Mouse (Mus musculus) mature B cell (primary cell): ENCODE measurements at regions not wholly inside any gene's neighbourhood (a gene's known extent, or its start where the extent isn't known, plus 50 kb on each side); places are given as distances from the start of the nearest gene placed in this dataset.
"Not testable (repeated sequence)": the region's sequence is repeated elsewhere in the genome, so short reads cannot be mapped to it uniquely, and the experiment has no call there.

Experiments used
- in situ Hi-C: fragments of 300-500 bp; cut with MboI; formaldehyde crosslinking; loops from 2 replicates; pipeline ENCODE4 v1.14.3; 2019

DNA sequence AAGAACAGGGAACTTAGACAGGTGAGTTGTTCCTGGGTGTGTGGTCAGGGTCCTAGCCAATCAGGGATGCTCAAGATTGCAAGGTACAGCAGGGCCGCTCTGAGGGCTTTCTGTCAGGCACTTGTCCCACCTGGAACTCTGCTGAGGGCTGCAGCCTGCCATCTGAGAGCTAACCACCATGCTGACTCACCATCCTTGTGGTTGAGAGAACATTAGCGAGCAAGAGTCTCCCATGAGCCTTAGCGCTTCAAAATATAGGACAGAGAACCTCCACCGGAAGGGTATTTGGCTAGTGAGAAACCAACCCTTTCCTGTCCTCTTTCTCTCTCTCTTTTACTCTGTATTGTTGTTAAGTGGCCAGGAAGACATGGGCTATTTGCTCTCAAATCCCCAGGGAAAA lies 104.1 kb upstream of the Rasgrp1 start:
- in situ Hi-C loops: loop anchor here (5.0 to 25.0 kb wide), 3 partner anchors 105 to 560 kb away; partner anchors contain the start of genes Rasgrp1 and Tmco5

DNA sequence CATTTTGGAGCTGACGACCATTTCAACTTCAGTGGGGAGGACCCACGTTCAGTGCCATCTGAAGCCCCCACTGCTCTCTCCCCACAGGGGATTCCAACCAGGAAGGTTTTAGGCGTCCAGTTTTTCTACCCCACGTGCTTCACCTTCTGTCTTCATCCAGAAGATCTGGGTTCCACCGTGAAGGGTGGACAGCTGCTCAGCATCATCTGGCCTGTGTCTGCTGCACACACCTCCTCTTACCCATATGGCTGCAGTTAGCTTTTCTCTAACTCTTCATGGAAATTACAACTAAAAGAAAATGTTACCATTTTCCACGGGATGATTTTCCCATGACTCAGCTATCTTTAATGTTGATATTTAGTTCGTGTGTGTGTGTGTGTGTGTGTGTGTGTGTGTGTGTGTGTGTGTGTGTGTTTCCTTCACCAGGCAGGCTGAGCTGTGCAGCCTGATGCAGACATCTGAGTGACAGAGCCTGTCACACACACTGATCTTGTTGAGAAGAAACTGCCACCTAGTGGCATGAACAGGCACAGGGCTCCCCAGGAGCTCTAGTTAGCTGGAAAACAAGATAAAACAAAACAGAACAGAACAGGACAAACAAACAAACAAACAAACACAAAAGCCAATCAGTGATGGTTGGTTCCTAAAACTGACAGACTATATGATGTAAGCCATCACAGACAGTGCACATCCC lies 107.5 kb upstream of the Rasgrp1 start:
- in situ Hi-C loops: no loop called here

DNA sequence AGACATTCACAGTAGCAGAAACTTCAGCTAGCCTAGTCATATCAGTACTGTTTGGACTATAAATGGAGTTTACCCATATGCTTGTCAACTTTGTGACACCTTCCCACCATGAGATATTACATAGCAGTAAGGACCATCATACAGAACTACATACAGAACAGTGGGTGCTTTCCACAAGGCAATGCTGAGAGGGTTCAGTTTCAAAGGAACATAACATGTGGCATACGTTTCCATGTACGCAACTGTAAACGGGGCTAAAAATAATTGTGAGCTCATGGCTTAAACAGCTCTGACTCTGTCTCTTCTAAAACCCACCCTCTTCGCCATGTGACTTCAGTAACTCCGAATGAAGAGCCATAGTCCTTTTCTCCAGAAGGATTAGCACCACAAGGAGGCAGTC lies 109.0 kb upstream of the Rasgrp1 start:
- in situ Hi-C loops: no loop called here

DNA sequence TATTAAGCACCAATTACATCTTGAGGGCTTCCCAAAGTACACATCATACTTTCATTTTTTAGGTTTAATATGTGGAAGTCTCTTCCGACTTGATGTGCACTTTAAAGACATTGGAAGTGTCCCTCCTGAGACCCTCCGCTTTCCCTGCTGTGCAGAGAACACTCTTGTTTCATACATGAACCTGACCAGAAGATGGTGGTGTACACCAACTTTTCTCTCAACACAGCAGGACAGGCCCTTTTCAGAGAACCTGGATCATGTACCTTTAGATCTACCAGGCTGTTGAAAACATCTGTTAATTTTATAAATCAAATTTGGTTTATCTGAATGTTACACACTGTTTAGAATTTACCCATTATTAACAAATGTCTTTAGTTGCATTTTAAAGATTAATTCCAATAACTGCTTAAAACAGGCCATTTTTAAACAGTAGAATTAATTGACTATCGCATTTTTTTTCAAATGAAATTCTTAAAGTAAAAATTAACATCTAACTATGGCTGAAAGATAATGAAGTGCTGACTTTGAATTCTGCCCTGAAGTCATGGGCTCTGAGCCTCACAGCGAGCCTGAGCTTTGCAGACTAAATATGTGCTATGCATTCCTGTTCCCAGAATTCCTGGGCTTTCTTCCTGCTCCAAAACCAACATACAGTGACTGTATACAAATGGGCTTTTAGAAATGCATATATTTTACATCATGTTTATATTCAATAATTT lies 112.4 kb upstream of the Rasgrp1 start:
- in situ Hi-C loops: no loop called here

DNA sequence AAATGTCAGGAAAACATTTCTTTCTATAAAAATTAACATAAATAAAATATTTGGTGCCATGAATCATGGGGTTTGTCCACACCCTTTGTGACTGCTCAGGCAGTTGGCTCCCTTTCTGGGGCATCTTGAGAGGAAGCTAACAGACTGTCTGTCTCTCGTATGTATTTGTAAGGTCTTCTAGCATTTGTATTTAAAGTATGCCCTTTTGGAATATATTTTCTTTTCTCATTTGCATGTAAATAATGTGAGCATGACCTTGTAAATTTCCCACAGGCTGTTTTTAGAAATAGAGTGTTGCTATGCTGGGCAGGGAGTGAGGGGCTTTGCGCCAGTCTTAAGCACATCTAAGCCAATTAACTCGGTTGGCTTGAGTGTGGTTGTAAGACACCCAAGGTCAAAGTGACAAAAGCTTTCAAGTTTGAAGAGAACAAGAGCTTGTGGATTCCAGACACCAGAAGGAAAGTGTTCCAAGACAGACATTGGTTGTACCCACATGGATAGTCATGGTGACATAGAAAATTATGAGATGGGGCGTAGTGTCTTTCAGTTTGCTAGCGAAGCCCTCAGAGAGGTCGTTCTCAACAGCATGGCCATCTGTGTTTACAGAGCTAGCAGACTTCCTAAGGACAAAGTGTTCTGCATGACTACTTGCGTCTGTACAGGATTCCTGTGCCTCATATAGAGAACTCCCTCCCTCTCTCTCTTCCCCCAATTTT lies 113.1 kb upstream of the Rasgrp1 start:
- in situ Hi-C loops: no loop called here

DNA sequence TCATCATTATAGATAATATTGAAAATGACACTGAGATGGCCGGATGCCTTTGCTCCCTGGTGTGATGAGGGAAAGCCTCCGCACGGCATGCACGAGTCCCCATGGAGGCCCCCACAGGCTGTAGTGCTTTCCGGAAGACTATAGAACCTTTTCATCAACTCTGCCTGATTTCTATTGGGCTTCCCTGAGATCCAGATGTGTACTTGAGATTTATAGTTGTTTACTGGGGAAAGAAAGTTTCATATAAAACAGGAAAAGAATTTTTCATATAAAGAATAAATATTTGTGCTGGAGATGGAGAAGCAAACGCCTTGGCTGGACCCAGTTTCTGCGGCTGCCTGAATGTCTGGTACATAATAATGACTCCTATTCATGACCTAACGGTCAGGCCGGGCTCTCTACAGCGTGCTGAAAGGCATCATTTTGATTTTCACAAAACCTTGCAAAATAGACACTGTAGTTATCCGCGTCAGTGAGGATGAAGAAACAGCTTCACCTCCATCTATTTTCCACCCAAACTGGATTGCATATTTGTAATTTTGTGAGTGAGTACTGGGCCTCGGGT lies 113.7 kb upstream of the Rasgrp1 start:
- in situ Hi-C loops: no loop called here

DNA sequence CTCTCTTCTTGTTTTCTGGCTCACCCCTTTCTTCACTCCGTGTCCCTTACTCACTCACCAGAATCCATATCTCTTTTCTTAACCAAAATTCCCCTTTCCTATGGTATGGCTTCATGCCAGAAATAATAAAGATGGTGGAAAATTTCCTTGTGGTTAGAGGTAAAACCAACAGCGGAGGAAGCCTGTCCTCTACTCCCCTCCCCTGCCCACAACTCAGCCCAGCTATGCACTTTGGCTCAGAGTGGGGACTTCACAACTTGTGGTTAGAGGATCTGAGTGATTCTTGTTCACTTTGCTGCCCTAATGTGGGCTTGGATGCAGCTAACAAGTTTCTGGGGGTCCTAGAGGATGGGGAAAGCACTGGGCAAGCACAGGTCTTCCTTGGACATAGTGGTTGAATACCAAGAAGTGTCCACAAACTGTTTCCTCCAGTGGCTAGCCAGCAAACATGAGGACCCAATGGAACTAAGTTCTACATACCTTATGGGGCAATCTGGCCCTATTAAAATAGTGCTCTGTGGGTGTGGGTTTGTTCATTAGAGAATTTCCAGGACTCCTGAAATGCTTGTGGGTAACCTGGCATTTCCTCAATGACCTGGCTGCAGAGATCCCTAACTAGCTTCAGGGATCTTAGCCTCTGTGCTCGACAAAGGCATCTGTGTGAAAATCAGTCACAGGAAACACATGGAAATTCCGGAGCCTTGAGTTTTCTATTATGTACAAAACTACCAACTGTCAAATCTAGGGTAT lies 118.9 kb upstream of the Rasgrp1 start:
- in situ Hi-C loops: no loop called here

DNA sequence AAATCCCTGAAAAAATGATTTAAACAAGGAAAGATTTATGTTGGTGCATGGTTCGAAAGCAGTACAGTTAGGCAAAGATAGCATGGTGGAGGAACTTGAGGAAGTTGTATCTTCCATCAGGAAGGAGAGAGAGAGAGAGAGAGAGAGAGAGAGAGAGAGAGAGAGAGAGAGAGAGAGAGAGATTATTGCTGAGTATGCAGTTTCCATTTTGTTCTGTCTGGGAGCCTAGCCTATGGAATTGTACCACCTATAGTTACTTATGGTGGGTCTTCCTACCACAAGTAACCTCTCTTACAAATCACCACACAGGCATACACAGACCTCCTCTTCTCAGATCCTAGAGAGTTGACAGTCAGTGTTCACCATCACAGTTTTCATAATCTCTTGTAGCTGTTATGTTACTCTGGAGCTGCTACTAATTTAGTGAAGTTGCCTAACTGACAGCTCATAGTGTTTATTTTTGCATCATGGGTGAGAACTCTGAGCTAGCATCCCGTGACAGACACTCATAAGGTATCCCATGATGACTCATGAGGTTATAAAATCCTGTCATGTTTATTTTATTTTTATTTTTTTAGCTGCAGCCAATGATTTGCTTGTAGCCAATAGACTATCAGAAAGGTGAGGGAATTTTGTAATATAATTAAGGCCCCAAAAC lies 132.2 kb upstream of the Rasgrp1 start:
- in situ Hi-C loops: no loop called here

DNA sequence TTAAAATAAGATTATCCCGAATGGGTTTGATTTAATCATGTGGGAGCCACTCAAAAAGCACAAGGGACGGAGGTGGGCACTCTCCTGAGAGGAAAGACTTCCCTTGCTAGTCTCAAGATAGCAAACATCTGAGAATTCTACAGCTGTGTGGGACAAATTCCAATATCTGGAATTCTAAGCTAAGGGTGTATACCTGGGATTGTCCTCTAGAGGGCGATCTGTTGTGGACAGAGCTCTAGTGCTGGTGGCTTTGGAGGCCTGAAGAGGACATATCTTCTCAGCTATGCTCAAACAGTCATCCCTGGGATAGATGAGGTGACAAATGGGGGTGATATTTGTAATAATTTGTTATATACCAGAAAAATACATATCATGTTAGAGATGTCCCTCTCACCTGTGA lies 132.8 kb upstream of the Rasgrp1 start:
- in situ Hi-C loops: no loop called here

DNA sequence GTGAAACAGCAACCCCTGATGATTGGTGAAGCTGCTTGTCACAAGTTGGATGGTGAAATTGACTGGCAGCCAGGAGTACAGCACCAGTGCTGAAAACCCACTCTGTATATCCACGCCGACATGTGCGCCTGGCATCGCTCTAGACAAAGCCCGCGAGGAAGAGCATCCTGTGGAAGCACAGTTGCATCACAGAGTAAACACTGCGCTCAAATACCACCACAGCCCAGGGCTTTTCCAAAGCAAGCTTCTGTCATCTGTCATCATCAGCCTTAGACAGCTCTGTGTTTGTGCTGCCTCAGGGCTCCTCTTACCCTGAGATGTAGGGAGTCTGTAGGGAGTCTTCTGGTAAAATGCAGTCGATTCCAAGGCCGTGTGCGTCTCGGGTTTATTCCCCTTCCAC lies 134.7 kb upstream of the Rasgrp1 start:
- in situ Hi-C loops: not testable (repeated sequence)

DNA sequence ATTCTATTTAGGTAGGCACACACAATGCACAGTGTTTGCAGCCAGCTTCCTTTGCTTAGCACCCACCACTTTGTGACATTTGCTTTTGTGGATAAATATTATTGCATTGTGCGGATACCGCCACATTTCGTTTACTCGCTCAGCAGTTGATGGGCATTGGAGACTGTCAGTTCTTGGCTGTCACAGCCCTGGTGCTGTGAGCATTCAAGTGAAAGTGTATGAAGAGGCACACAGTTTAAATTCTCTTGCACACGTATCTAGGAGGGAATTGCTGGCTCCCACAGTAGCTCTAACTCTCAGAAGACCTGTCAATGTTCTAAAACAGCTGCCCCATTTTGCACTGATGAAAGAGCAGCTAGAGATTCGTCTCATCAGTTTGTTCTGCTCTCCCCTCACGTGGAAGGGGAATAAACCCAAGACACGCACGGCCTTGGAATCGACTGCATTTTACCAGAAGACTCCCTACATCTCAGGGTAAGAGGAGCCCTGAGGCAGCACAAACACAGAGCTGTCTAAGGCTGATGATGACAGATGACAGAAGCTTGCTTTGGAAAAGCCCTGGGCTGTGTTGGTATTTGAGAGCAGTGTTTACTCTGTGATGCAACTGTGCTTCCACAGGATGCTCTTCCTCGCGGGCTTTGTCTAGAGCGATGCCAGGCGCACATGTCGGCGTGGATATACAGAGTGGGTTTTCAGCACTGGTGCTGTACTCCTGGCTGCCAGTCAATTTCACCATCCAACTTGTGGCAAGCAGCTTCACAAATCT lies 136.6 kb upstream of the Rasgrp1 start:
- in situ Hi-C loops: not testable (repeated sequence)

DNA sequence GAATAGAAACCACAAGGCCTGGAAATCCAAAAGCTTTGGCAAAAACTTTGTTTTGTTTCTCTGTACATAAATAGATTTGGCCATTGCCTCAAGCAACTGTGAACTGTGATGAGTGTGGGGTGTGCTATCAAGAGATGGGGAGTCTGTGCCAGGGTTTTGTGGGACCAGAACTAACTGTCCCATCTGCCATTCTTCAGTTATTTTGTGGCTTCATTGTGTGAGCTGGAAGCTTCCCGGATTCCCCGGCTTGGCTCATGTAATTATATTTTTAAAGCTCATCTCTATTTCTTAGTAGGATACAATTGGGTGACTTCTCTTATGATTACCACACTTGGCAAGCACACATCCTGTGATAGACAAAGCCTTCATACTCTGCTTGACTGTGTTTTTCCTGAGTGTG lies 143.6 kb upstream of the Rasgrp1 start:
- in situ Hi-C loops: no loop called here

DNA sequence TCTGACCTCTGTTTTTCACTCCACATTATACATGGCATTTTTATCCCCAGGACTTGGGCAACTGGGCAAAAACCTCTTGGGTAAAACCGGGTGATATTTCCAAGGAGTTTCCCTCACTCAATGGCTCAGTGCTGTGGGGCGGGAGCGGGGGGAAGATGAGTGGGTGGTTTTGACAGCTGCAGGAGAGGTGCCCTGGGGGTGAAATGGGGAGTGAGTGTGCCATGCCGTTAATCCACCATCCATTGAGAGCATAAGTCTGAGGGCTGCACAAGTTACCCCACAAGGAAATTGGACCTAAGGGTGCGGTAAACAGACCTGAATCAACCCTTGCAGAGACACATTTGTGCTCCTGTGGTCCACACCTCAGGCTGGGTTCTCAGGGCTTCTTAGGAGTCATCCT lies 155.8 kb upstream of the Rasgrp1 start:
- in situ Hi-C loops: no loop called here

DNA sequence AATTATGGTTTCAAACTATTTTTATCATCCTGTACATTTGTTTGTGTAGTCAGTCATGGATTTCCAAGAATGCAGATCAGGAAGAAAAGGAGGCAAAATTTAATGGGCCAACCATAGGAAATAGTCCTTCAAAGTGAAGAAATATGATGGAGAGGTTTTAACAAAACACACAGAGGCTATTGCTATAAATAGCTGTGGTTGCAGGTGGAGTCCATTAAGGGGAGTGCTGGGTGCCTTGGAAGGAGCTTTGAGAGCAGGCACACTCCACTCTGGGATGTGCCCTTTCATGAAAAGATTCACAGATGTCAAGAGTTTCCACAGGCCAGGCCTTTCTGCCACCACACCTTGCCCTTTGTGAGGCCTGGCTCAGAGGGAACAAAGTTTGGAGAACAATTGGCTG lies 159.8 kb upstream of the Rasgrp1 start:
- in situ Hi-C loops: no loop called here

DNA sequence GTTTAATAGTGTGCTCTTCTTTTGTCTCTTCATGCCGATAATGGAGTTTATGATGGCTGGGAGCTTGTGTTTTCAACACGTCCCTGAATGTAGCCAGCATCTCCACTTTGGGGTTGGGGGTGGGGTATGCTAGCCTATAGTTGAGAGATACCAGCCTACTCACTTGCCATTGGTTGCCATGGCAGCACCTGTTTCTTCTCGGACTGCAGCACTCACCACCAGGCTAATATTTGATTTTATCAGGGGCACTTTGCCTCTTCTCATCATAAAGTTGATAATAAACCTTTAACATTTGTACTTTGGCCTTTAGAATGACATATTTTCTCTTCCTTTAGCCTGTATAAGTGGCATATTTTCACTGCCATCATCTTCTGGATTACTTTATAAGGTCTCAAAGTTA lies 168.9 kb upstream of the Rasgrp1 start:
- in situ Hi-C loops: no loop called here

DNA sequence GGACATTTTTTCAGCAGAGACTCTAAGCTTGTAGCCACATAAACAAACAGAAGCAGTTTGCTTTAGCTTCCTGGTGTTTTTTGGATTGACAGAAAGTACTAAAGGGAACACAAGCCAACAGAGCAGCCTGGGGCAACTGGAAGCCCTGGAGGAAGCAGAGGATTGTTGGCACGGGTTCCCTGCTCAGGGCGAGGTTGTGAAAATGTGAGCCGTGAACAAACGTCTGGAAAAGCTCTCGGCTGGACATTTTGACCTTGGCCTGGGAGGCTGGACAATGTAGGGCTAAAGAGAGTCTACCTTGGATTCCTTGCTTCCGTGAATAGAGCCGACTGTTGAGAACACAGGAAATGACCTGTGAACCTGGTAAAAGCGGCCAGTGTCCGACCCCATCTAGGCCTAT lies 169.8 kb upstream of the Rasgrp1 start:
- in situ Hi-C loops: no loop called here

DNA sequence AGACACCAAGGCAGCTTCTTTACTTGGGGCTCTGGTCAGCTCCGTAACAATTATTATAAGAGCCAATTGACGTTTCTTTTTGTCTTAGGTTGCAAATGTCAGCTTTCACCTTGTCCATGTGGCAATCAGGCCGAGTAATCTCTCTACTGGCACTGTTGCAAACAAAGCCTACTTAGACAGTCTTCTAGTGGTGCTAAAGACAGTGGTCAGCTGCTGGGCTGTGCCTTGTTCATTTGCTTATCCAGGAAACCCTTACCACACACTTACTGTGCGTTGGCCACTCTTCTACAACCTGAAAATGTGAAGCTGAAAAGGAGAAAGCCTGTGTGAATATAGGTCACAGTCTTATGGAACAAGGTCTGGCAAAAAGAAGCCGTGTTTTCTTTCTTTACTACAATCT lies 181.6 kb upstream of the Rasgrp1 start:
- in situ Hi-C loops: no loop called here

DNA sequence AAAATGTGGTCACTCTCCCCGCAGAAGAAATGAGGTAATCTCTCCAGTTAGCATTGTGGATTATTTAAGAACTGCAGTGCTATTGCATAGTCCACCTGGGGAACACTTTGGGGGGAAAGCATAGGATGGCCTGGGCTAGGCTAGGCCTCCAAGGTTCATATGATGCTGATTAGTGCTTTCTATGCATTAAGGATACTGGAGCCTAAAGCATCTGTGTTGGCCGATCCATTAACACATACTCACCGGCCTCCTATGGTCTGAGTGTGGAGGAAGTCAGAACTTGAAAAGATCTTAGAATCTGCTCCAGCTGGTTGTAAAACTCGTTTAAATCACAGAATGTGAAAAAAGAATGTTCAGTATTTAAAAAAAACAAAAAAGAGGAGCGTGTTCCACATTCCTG lies 196.1 kb upstream of the Rasgrp1 start:
- in situ Hi-C loops: no loop called here

DNA sequence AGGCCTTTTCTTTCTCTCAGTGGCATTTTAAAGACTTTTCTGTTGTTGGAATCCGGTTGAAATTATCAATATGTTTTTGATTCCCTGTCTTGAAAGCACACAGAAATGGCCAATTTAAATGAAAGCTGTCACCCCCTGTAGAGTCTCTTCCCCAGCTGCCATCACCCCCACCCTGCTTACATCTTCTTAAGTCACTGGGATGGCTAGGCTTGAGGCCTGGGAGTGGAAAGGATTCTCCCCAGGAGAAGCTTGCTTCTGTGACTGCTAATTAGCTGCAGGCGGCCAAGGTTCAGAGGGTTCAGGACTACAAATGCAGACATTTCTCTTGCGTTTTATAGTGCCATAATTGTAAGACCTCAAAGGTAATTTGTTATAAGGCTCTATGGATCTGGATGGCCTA lies 196.5 kb upstream of the Rasgrp1 start:
- in situ Hi-C loops: no loop called here

DNA sequence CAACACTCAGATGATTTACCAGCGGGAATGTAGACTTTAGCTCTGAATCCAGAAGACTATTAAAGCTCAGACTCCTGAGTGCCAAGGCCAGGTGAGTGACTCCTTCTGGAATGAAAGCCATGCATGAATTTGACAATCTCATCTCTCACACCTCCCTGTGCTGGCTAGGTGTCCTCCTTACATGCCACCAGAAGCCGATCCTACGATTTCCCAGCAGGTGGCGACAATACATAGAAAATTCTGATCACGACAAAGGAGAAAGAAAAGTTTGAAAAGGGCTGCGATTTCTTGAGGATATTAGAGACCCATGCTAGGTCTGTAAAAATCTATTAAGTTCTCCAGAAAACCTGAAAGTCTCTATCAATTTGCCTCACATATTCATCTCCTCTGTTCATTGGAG lies 198.7 kb upstream of the Rasgrp1 start:
- in situ Hi-C loops: no loop called here

DNA sequence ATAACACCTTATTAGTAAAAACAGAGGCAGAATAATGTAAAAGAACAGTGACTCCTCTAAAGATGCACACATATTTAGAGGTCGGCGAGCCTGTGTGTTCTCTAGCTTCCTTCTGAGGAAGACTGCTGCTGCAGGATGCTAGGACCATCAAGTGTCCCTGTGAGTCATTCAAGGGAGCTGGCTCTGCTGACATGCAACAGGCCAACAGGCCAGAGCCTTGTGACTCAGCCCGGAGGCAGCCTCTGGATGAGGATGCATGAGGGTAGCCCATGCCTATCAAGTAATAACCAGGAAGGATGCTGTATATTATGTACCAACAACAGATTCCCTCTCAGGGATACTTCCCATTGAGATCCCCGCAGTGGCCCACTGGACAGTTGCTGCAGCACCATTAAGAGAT lies 199.5 kb upstream of the Rasgrp1 start:
- in situ Hi-C loops: no loop called here
